Mouse (Mus musculus): ENCODE results near the gene Tmem47.

- TF ChIP-seq POLR2A (IDR thresholded peaks at IDR 0.05; ENCODE audit: extremely low read depth, insufficient read depth, low read length) = no peak
- TF ChIP-seq CTCF (IDR thresholded peaks at IDR 0.05; ENCODE audit: extremely low read depth, insufficient read depth, low read length) = no peak
Measured at GRCm38 (mm10) chrX:81080996-81081395, 10.5 kb downstream of the Tmem47 start.
